Mouse (Mus musculus) spleen, postnatal 14 days (tissue): ENCODE results near the gene Cry2.

Experiments
- DNase-seq, 2 experiments: peaks; one replicate each; pipeline ENCODE4 v3.0.0; 2021 to 2022; ENCODE audit warnings: low spot score in 2 of 2

The Cry2 gene

DNA sequence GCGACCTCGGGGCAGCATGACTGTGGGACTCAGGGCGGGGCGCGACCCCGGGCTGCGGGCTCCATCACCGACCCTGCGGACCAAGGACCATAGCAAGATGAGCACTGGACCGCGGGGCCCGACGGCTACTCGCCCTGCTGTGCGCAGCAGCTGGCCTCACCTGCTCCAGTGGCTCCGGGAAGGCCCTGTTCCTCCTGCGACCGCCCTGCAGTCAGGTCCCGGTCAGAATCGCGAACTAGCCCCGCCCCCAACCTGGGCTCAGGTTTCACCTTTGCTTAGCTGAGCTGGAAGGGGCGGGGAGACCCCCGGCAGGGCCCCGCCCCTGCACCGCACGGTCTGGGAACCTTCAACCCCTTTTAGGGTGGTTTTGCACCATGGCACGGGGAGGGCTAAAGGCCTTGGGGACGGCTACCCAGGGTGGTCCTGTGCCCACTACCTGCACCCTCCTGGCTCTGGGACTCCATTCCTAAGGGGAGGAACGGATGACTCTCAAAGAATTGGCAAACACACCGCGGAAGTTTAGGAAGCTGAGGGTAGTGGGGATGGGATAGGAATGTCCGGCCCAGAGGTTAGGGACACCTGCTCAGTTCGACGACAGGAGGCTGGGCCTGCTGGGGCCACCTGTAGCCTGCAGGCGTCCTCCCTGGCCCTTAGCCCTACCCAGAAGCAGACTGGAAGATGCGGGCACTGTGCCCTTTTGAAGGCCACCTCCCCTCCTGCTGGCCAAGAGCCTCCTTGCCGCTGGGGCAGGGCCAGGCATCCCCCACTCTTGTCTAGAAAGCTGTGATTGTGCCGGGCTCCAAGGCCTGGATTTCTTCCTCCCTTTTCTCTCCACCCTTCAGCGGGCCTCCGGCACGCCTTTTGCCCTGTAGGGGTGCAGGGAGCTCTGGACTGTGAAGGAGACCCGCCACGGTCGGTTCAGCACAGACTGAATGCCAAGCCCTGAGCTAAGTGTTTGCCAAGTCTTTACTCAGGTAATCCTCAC is 62.7 kb downstream of the Cry2 start:
- peak in 1 of 2 experiments; percentile 12 for DNase-seq

DNA sequence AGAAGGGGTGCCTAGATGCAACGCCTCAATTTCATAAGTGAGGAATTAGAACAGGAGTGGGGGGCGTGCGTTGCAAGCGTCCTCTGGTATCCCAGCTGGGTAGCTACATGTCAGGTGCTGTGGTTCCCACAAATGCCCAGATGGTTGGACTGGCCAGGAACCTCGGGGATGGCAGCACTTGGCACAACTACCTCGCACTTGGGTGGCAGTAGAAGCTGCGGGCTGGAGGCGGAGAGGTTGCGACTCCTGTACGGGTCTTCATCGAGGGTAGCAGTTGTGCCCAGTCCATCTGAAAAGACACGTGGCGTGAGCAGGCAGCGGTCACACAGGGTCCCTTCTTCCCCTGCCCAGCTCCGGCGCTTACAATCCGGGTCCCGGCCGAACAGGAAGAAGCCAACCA is 63.5 kb downstream of the Cry2 start:
- no peak for DNase-seq

DNA sequence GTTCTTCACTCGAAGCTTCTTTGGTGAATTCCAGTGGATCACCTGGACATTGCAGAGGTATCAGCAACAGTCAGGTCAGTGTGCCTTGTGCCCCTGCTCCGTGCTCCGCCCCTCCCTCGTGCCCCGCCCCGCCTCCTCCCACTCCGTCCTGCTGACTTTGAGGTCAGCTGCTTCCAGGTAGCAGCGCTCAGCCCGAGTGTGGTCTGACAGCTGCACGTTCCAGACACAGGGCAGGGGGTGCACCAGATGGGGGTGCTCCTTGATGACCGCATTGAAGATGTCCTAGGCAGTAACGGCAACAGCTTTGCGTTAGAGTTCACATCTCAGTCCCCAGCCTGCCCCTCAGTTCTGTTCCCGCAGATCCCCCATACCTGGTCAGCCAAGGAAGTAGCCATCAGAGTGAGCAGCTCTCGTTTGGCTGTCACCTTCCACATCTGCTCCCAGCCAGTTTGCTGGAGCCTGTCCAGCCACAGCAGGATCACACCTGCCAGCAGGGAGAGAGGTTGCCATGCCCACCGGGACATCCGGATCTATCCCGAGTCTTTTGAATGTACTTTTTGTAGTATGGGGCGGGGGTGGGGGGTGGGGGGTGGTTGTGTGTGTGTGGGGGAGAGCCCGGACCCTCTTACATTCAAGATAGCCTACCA is 66.3 kb downstream of the Cry2 start:
- no peak for DNase-seq

DNA sequence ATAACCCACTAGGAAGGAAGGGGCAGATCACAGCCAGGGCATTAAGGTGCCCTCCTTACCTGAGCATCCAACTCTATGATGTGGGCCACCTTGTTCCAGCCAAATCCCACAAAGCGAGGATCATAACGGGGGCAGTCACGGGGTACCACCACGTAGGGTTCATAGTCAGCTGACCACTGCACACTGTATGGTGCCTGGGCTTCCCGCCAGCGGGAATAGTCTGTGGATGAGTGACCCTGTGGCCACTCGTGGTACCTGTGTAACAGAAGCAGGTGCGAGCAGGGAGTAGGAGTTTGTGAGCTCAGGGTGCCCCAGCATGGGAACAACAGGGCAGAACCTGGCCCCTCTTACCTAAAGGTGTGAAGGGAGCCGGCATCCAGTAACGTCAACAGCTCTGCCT is 68.3 kb downstream of the Cry2 start:
- DNase-seq, result no peak

DNA sequence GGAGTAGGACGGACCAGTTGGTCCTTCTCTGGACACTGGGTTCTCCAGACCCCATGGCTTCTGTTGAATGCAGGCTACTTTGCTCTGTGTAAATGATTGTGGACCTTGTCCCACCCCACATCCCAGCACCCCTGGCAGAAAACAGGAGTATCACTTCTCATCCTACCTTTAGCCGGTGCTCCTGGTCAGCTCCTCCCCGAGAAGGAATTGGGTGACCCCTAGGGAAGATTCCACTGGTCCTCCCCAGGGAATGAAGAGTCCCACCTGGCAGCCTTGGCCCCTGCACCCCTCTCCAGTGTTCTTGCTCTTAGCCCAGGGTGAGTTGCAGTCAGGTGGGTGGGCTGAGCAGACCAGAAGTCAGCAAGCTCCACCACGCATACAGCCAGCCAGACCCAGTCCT is 69.8 kb downstream of the Cry2 start:
- no peak for DNase-seq

DNA sequence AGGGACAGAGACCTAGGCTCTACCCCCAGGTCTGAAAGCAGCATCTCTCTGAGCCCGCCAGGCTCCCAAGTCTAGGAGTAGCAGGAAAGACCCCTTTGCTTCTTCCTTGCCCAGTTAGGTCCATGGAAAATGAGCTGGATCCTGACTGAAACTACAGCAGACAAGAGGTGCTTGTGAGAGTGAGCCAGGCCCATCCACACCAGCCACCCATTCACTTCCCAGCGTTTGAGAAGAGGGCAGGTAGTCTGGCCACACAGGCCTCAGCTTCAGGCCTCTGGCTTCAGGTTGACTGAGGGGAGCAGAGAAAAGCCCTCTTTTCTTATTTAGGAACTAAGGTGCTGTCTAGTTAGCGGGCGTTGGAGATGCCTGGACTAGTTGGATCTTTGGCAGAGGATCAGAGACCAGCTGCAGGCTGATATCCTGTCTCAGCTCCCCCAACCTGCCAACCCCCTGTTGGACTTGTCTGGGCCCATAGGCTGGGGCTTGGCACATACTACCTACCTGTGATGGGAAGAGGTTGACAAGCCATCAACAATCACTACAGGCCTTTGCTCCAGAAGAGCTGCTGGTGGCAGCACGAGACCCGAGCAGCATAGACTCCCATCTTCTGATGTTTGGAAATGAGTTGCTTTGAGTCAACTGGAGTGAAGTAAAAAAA is 71.1 kb downstream of the Cry2 start:
- no peak for DNase-seq

DNA sequence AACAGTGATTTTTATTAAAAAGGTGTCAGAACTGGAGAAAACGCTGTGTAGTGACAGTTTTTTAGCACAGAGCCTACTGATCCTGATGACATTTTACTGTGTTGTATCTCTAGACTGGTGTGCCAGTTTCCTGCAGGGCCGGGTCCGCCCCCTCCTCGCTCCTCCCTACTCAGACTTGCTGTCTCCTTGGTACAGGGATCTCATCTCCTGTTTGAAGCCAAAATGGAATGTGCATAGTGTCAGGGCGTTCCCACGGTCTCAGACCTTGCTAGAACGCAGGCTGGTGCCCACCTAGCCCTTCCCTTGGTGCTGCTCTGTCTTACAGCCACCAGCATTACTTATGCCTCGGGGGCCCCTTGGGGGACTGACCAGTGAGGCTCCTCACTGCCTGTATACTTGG is 72.0 kb downstream of the Cry2 start:
- DNase-seq, result no peak

DNA sequence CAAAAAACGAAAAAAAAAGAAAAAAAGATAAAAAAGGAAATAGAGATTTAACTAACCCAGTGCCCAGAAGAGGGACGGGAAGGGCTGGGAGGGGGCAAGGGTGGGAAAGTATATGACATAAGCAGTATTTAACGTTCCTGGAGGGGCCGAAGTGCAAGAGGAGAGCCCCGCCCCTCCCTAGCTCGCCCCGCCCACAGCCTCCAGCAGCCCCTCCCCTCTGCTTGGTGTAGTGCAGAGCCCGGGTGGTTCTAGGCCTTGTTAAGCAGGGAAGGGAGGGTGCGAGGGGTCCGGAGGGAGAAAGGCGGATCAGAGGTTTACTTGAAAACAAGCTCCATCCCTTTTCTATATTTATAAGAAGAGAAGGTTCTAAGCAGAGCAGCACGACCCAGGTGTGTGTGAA is 73.0 kb downstream of the Cry2 start:
- DNase-seq, result no peak

DNA sequence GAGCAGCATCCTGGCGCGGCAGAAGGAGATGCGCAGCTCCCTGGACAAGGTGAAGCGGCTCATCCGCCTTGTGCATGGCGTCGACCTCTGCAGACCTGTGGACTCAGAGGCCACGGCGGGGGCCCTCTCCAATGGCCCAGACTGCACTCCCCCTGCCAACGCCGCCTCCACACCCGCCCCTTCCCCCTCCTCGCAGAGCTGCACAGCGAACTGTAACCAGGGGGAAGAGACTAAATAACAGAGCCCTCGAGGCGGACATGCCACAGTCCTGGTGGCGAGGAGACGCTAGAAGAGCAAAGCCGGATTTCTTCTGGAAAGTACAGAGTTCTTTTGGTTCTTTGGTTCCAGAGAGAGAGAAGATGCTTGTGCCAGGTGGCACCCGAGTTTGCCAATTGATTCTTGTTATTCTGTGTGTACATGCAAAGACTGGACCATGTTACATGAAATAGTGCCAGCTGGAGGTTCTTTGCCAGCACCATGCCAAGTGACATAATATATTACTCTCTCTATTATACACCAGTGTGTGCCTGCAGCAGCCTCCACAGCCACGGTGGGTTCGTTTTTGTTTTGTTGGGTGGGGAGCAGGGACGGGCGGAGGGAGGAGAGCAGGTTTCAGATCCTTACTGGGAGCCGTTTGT is 73.5 kb downstream of the Cry2 start:
- no peak for DNase-seq

DNA sequence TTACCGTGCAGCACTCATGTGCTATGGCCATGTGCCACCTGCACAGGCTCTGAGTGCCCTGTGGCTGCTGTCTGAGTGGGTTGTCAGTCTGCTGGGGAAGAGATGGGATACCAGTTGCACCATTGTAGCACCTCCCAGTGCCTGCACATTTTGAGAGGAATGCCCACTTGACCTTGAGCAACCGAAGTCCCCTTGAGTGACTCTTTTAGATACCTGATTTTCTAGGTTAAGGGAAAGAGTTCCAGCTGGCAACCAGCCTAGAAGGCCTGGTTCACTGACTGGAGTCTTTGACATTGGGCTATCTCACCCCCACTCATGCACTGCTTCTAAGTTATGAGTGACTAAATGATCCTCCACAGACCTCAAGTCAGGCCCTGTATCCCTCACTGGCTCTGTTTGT is 74.5 kb downstream of the Cry2 start:
- DNase-seq, result no peak

DNA sequence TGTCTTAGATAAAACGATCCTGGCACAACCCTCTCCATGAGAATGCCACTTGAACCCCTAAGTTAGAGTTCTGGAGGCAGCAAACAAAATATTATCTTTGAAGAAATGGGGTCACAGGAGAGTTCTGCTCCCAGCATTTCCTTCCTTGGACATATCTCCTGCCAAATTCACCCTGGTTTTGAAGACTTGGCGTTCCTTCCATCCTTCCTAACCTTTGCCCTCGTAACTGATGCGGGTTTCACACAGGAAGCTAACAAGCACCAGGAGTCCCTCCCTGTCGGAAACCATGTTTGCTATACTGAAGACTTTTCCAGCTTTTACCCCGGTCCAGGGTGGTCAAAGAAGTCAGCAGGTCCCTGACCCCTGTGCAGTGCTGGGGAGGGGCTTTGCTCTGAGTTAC is 79.6 kb downstream of the Cry2 start:
- DNase-seq, result no peak
